Mouse (Mus musculus) kidney, adult 9 months (tissue): ENCODE results near the gene Clasrp.
A peak's percentile ranks its signal among the peaks of the same experiment; 100 is the strongest.

ENCODE experiments used
- DNase-seq: peaks from one replicate; pipeline ENCODE4 v3.0.0; 2022

The Clasrp gene

DNA sequence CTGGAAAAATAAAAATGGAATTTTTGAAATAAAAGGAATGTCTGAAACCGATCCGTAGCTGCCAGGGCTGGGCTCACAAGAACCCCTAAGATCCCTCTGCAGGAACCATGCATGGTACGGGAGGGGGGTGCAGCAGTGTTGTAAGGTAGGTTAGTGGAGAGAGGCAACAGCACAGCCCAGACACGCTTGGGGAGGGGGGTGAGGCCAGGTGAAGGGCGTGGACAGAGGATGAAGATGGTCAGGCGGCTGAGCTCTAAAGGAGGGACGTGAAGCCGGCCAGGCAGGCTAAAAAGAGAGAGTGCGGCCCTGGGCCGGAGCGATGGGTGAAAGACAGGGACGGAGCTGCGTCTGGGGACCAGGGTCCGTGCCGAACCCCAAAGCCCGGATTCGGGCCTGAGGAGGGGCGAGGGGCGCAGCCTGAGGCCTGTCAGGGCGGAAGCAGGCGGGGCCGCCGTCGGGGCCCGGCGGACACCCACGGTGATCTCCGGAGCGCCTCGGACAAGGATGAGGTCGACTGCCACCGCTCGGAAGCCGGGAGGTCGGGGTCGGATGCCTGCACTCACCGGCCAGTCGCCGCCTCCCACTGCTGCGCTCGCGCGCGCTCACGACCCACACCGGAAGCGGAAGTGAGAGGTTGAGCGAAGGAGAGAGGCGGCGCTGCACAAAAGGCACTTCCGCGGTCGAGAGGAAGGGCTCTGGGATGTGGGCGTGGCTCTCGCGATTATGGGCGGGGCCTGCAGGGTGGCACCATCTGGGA, at the start of gene Clasrp:
Gene Clasrp, minus strand, starts transcription at position 638 of the 757 bp plus-strand sequence.
- peak; percentile 98 for DNase-seq

- DNase-seq: no peak
Observed at GRCm38 (mm10) chr7:19652614-19653013, 48.3 kb upstream of the Clasrp start.

DNA sequence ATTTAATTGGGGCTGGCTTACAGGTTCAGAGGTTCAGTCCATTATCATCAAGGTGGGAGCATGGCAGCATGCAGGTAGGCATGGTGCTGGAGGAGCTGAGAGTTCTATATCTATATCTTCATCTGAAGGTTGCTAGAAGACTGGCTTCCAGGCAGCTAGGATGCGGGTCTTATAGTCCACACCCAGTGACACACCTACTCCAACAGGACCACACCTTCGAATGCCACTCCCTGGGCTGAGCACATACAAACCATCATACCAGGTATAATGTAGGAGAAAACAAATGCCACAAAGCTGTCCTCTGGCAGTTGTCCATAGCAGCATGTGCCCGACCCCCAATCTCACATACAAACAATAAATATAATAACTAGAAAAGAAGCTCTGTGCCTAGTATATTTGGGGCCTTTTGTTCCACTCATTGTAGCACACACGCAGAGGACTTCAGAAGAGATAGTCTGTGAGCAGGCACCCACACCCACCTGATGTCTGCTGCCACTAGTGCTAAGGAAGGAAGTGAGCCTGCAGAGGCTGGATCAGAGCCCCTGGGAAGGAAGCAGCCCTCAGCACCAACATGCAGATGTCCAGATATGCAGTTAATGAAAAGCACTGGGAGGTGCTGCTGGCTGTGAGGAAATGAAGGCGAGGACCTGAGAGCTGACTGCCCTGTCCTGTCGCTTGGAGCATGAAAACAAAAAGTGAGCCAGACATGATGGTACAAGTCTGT, 46.9 kb upstream of the Clasrp start:
- no peak for DNase-seq

GRCm38 (mm10) chr7:19641223-19641622, 36.9 kb upstream of the Clasrp start:
- no peak for DNase-seq

DNA sequence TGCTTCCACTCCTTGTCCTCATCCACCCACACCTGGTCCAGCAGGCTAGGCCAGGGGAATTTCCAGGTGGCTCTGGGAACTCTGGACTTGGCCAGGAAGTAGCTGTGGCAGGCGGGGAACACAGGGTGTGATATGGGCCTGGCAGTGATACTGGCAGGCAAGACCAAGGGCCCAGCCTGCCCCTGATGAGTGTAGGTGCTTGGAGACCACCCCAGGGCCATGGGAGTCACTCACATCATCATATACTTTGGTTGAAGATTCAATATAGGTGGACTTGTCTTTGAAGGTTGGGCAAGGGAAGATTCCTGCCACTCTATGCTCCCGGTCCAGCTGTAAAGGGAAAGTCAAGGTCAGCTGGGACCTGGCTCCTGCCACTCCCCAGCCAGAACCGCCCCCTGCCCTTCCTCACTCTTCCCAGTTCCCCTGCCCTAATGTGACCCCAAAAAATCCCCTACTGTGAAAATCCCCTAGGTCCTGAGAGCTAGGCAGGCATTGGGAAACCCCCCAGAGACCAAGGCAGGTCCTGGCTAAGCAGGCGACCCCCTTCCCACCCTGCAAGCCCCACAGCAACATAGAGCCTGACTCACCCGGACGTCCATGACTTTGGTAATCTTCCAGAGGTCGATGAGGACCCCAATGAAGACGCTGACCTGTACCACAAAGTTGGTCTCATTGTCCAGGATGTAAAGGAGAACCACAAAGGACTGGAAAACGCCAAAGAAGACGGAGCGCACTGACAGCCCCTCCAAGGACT, 31.0 kb upstream of the Clasrp start:
- no peak for DNase-seq

DNA sequence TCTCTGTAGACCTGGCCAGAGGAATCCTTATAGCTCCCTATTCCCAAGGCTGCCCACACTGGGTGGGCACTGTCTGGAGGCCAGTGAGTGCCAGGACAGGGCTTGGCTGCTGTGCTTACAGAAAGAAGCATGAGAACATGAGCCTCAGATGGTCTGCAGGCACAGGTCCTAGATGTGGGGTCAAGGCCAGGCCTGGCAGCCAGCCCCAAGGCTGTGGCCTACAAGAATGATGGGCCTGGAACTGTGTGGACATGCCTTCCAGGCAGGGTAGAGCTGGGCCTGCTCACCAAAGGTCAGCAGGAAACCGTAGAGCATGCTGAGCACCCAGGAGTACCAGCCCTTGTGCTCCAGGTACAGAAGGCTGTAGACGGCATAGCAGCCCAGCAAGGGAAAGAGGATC, 30.3 kb upstream of the Clasrp start:
- DNase-seq: no peak

DNA sequence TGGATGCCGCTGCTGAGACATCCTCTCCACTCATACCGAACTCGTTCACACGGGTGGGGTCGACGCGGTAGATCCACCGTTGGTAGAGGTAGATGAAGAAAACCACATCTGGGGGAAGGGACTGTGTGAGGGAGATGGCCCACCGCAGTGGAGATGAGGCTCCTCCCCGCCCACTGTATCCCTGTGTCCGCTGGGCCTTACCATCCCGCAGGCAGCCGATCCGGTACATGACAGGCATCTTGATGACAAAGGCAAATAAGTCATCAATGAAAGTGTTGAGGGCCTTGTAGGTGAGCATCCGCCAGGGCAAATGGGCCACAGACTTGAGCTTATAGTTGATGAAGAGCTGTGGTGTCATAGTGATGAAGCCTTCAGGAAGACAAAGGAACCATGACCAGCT, 29.6 kb upstream of the Clasrp start:
- DNase-seq: no peak

DNA sequence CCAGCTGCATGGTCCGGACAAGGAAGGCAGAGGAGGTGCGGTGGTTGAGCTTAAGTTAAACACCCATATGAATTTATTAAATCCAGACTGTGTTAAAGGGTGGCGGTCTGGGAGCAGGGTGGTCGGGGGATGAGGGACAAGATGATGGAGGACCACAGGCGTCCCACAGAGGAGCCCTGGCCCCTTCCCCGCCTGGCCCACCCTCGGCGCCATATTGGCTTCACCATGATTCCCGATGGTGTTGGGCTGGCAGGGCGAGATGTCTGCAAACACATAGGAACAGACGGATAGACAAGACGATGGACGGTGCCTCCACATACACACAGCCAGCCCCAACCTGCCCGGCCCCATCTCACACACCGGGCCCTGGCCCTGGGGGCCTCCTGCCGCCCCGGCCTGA, 28.9 kb upstream of the Clasrp start:
- no peak for DNase-seq

DNA sequence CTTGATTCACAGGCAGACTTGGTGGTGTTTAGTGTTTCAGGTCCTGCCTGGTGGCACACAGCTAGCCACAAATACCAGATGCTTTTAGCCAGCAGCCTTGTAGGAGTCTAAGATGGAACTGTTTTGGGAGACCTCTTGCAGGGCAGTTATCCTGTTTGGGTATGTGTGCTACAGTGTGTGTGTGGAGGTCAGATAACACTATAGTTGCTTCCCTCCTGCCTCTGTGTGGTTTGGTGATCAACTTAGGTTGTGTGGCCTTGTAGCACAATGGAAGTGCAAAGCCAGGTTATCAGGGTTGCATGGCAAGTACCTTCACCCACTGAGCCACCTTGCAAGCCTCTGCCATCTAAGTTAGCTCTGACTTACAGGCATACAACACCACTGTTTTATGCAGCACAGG, 28.4 kb upstream of the Clasrp start:
- DNase-seq: no peak

DNA sequence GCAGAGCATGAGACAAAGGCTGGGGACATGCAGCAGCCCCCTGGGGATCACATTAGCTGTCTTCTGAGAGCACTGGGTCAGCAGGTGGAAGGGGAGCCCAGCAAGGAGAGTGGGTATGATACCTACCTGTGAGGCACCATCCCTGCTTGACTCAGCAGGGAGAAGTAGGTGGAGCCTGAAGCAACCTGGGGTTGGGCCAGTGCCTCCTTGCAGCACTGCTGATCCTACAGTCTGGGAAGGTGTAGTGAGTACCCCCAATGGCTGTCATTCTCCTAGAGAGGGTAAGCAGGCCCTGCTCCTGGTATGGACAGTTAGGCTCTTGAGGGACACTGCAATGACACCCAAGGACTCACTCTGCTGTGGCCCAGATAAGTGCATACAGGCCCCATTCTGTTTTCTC, 28.0 kb upstream of the Clasrp start:
- DNase-seq: no peak

DNA sequence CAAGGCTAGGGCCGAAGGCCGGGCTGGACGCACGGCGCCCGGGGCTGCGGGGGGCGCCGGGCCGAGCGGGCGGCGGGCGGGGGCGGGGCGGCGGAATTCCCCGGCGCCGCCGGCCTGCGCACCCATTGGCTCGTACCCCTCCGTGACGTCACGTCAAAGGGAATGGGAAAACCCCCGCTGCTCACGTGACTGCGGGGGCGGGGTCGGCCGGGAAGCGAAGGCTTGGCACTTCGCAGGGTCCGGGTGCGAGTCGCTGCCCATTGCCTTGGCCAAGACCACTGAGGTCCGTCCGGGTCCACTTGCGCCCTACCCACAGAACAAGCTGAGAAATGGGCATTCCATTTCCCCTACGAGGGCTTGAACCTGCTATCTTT, 25.1 kb upstream of the Clasrp start, which contains the start of gene Relb:
Gene Relb, minus strand, starts transcription at position 78 of the 374 bp plus-strand sequence.
- DNase-seq: peak; percentile 90

- peak; percentile 99 for DNase-seq
Observed at GRCm38 (mm10) chr7:19628536-19629360, 24.5 kb upstream of the Clasrp start.

DNA sequence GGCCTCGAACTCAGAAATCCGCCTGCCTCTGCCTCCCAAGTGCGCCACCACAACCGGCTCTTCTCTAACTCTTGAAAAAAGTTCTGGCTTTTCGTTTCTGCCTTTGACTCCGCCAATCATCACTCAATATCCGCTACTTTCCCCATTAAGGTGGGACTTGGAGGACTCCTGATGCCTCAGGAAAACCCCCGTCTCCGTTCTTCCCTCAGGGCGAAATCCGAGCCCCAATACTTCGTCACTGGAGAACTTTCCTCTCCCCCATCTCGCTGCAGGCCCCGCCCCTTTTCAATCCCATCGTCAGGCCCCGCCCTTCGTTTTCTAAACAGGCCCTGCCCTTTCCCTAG, 23.9 kb upstream of the Clasrp start:
- no peak for DNase-seq

DNA sequence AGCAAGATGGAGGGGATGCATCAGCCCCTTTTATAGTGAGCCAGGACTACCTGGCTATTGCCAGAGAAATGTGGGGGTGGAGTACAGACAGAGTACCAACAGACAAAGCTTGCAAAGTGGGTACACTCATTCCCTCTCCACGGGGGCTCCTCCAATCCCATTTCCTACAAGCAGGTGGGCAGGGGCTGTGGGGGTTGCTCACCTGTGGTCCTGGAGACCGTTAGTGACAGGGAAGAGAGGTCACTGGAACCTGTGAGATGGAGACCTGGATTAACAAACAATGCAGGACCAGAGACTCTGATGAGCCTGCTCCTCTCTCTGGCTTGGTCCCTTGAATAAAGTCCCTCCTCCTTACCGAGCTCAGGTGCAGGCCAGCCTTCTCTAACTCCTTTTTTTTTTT, 23.4 kb upstream of the Clasrp start:
- peak; percentile 29 for DNase-seq

GRCm38 (mm10) chr7:19623433-19623832, 19.1 kb upstream of the Clasrp start:
- no peak for DNase-seq

DNA sequence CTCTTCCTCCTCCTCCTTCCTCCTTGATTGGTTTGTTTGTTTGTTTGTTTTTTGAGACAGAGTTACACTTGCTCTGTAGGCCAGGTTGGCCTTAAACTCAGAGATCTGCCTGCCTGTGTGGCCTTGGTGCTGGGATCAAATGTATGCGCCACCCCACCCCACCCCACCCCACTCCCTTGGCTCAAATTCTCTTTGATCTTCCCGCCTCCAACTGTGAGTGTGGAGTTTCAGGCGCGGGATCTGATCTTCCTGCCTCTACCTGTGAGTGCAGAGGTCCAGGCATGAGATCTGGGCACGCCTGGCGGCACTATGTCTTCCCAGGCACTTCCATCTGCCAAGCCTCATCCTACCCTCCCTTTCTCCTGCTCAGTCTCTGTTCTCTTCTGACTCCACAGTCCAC, 18.0 kb upstream of the Clasrp start:
- DNase-seq: no peak

DNA sequence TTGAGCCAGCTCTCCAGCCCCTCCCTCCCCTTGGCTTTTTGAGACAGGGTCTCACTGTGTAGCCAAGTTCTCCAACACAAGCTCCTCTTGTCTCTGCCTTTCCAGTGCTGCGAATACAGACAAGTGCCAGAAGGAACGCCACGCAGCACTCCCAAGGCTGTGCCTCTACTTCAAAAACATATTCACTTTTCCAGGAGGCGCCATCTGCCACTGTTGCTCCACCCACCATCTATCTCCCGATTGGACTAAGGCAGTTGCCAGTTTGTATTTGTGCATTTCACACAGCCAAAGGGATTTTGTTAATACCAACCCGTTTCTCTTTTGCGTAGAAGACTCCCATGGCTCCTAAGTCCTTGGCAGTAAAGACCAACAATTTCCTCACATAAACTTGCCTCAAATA, 16.5 kb upstream of the Clasrp start:
- no peak for DNase-seq

DNA sequence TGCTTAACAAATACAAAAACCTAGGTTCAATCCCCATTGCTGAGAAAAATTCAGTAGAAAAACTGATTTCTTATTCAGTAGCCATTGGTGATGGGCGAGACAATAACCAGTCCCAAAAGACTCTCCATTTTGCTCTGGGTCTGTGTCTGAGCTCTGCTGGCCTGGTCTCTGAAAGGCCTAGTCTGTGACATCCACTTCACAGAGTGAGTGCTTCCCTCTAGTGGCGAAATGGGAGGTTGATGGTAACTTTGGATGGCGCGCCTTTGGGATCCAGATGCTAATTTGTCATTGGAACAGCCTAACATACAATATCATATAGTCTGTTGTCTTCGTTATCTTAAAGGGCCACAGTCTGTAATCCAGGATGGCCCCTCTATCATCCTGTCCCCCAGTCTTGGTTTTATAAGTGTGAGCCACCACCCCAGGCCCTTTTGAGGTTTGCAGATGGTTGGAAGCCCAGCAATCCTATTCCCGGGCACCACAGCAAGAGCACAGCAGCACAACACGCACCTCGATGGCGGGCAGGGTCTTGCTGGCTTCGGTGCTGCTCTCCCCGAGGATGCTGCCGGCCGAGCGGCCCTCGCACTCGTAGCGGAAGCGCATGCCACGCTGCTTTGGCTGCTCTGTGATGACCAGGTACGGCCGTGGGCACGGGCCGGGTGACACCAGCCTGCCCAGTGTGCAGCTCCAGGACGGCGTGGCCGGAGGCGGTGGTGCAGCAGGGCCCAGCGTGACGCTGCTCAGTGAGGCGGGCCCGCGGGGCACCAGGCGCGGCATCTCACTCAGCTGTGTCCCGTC, 14.9 kb upstream of the Clasrp start:
- peak; percentile 87 for DNase-seq

DNA sequence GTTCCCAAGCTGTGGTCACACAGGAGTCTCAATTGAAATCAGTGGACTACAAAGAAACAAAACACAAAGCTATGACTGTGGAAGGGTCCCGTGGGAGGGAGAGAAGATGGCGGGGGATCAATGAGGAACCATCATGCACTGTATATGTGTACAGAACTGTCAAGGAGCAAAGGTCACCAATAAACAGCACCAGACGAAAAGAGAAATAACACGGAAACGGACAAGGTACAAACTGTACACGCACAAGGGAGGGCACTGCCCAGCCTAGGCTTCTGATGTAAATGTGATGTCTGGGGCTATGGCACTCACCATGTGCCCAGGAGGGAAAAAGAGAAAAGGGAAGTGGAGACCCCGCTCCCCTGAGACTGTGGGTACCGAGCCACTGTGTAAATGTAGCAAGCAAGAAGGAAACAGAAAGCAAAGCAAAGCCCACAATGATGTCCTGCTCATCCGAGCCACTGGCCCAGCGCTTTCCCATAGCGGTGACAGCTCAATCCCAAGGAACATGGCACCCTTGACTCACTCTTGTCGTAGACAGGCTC, 10.8 kb upstream of the Clasrp start:
- DNase-seq: no peak

DNA sequence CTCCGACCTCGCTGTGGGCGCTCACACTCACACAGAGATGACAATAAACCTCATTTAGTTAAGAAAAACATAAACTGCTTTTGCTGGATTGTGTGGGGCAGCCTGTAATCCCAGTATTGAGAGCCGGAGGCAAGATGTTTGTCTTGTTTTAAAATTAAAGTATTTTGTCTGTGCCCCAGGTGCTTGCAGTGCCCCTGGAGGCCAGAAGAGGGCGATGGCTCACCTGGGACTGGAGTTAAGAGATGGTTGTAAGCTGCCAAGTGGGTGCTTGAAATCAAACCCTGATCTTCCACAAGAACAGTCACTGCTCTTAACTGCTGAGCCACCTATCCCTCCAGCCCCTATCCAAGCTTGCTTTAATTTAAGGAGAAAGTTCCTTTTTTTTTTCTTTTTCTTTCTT, 6.7 kb upstream of the Clasrp start:
- DNase-seq: no peak

DNA sequence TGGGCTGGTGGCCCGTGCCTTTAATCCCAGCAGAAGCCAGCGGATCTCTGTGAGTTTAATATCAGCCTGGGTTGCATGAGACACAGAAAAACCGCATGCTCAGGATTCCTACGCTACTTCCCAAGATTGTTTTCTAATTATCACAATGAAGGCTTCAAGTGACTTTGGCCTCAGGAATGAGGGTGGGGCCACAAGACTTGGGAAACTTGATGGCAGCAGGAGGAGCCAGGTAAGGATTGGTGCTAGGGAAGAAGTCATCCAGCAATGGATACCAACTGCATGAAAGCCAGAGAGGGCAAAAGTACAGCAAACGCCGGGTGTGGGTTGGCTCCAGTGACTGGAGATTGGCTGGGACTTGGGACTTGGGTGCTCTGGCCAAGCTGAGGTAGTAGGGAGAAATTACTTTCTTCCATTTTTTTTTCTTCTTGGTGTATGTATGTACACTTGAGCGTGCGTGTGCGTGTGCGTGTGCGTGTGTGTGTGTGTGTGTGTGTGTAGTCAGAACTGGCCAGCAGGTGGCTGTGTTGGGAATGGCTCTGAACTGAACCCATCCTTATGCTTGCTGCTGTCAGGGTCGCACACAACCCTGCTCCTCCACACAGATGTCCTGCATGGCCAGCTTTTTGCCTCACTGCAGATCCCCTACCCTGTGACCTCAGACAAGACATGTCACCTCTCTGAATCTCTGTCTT, 5.5 kb upstream of the Clasrp start:
- no peak for DNase-seq
